Mouse (Mus musculus) v-Abl transformed pro-B cells (cell line): ENCODE data around the gene Amn.

ENCODE experiments used
- in situ Hi-C, 2 experiments: fragments of 400-800 bp; cut with MboI; formaldehyde crosslinking; loops; one replicate each; pipeline ENCODE4 v1.15.1; 2025; ENCODE audit not compliant: unreplicated experiment in 2 of 2

Amn gene

DNA sequence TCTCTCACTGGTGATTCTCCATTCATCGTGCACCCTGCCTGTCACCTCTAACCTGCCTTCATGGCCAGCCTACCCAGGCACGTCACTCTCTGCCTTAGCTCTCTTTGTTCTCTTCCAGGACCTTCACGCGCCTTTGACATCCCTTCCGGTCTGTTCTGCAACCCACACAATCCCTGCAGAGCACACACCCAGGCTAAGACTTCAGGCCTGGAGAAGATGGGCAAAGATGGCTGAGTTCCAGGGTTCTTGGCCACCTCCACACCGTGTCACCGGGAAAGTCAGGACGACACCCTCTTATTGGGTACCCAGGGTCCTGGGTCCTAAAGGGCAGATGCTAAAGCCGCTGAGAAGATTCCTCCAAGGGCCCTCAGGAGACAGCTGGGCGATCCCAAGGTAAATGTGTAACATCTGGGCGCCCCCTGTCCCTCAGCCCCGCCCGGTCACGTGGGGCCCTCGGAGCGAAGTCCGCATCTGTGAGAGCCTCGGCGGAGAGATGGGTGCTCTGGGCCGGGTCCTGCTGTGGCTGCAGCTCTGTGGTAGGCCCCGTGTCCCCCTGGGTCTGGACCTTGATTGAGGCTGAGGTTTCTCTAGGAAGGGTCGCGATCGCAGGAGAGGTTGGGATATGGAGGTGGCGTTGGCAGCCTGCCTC is at the start of gene Amn:
Gene Amn, plus strand, starts transcription at position 467 of the 649 bp plus-strand sequence.
- in situ Hi-C loops: loop anchor here (10.0 to 25.0 kb wide), 2 partner anchors 144 to 183 kb away; partner anchors contain the start of gene Exoc3l4 (in 1 of the 2)

DNA sequence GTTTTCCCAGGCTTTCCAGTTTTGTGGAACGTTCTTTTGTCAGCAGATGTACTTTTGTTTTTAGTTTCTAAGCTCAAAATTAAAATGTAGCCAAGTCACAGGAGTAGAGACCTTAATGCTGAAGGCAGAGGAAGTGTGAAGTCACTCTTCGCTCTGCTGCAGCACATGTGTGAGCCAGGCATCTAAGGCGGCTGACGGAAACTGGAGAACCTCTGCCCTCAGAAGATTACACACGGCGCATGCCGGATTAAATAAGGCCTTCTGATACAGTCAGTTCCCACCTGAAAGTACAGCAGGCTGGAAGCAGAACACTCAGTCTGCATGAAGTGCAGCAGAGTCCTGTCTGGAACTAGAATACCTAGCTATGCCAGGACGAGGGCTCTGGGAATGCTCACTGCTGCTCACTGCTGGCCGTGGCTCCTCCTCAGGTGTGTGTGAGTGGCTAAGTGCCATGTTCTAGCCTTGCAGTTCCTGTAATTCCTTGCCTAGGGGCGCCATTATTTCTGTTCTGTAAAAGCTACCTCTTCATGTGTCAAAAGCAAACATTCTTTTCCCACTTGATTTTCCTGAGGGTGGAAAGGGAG is 45.6 kb upstream of the Amn start:
- in situ Hi-C loops: no loop called here

DNA sequence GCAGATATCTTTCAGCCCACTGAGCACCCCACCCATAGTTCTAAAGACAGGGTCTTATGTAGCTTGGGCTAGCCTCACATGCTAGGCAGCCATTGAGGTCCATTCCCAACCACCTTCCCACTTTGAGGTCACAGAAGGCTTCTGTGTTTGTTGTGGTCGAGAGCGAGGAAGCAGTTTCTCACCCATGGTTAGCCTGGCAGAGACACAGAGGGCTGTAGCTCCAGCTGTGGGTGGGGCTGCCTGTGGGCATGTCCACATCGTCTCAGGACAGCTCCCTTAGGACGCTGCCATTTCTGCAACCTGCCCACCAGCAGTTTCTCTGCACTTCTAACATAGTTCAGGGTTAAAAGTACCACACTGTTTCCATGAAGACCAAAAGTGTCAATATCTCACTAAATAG is 43.5 kb upstream of the Amn start:
- in situ Hi-C loops: no loop called here

DNA sequence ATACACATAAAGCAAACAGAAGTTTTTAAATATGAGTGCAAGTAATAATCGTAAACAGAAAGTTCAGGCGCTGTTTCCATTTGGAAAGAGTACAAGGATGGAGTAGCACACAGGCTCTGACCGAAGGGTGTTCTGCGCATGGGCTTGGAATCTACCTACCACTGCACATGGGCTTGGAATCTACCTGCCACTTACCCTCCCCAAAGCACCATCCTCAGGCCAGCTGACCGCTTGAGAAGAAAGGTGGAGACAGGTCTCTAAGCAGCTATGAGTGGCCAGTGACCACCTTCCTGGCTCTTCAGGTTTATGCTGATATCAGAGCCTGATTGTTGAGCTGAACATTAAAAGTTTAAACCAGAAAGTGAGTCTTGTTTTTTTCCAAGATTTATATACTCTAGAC is 42.4 kb upstream of the Amn start:
- in situ Hi-C loops: no loop called here

DNA sequence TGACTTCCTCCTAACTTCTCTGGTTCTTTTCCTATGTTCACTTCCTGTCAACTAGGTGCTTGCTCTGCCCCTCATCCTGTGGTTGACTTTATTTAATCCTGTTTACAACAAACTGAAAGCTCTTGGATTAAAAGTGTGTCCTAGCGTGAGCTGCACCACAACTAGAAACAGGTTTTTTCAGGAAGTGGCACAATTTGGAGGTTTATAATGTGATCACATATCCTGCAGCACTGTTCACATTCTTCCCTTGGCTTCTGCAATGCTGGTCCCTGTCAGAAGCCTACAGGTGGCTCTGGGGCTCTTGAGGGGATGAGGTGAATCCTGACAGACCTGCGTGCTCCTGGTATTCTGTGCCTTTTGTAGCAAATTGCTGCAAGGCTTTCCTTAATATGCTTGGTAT is 40.1 kb upstream of the Amn start:
- in situ Hi-C loops: no loop called here

DNA sequence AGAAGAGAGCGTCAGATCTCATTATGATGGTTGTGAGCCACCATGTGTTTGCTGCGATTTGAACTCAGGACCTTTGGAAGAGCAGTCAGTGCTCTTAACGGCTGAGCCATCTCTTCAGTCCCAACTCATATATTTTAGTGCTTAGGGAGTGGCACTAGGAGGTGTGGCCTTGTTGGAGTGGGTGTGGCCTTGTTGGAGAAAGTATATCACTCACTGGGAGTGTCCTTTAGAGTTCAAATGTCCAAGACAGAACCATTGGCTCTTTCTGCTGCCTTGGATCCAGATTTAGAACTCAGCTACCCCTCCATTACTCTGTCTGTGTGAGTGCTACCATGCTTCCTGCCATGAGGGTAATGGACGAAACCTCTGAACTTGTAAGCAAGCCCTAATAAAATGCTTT is 37.1 kb upstream of the Amn start:
- in situ Hi-C loops: no loop called here

DNA sequence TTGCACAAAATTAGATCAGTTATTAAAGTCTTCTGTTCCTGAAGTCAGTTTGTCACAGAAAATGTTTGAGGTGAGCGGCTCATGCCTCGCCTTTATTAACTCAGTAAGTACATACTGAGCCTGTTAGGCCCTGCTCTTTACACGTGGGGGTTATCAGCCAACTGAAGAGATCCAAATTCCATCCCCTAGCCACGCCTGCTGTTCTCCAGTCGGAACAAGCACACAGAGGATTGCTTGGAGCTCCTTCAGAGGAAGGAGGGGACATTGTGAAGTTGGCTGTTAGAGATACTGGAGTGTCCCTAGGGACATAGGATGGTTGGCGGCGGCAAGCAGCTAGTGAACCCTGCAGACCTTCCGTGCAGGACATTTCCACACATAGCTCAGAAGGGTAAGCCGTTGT is 36.5 kb upstream of the Amn start:
- in situ Hi-C loops: no loop called here

DNA sequence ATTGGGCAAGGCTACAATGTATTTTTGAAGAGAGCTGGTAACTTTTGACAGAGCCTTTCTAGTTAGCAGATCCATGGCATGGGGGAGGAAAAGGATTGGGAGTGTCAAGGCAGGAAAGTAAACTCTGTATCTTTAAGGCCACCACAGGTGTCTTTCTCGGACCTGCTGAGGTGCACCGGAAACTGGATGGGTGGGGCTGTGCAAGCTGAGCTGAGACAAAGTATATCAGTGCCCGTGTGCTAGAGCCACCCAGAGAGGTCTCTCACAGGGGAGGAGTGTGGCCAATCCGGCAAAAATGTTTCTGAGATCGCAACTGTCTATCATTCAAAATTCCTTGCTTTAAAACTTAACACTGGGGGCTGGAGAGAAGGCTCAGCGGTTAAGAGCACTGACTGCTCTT is 35.3 kb upstream of the Amn start:
- in situ Hi-C loops: no loop called here

DNA sequence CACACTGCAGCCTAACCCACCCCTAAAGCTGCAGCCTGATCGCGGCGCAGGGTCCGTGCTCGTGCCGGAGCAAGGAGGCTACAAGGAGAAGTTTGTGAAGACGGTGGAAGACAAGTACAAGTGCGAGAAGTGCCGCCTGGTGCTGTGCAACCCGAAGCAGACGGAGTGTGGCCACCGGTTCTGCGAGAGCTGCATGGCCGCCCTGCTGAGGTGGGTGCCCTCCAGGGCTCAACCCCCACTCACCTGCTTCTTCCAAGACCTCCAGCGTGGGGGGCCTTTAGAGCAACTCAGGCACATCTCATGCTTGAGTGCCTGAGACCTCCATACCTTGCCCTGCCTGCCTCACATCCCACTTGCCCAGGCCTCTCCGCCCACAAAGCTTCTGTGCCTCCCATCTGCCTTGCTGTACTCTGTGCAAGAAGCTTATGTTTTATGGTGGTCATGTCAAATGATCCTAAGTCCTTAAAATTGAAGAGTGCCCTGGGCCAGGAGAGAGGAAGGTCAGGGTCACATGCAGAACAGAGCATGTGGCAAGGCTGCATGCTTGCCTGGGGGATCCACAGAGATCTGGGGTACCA is 33.2 kb upstream of the Amn start:
- in situ Hi-C loops: no loop called here

DNA sequence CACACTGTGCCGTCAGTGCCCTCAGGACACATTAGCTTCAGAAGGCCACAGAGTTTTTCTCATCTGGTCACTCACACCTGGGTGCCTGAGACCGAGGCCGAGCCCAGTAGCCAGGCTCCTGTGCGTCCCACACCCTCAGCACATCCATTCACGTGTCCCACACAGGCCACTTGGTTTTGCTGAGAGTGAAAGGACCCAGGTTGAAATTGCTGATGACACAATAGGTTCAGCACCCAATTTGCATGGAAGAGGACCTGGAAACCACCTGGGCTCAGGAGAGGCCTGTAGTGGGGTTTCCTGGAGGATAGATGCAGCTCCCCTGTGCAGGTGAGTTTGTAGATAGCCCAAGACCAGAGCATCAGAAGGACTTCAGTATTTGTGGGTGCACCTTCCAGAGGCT is 32.5 kb upstream of the Amn start:
- in situ Hi-C loops: no loop called here

DNA sequence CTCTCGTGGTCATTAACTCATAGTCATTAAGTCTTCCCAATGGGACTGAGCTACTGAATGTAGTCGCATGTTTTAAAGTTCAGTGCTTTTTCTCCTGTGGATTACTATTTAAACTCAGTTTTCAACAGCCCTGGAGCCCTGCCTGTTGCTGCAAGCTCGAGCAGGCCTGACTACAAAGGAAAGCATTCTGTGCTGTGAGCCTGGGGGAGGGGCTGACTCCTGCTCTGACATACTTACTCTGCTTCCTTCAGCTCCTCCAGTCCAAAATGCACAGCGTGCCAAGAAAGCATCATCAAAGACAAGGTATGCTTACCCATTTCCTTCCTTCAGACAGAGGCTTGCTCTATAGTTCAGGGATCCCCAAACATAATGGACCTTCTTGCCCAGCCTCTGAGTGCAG is 32.1 kb upstream of the Amn start:
- in situ Hi-C loops: no loop called here

DNA sequence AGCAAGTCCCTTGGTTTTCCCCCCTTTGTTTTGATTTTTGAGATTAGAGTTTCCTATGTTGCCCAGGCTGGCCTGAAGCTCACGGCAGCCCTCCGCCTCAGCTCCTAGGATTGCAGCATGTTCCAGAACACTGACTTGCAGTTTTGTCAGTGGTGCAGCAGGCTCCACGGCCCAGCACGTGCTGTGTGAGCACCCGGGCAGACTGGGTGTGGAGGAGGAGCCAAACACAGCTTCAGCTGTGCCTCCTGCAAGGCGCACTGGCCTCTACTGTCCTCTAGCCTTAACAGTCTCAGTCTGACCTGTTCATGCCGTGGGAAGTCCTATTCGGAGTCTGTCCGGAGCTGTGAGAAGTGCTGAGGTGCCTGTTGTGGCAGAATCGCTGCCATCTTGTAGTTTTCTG is 31.0 kb upstream of the Amn start:
- in situ Hi-C loops: no loop called here

DNA sequence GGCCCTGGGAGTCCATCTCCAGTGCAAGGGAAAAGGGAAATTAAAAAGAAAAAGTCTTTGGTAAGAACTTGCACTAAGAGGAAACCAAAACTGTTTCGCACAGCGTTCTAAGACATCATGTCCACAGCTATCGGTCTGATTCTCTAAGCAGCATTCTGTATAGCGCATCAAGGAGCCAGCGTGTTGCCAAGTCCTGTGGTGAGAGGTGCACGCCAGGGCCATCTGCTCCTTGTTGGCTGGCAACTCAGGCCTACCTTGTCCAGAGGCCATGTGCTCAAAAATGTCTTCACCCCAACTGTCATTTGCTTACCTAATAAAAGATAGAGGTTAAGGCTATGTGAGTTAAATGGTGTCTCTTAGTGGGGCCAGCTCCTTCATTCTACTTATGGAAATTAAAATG is 29.0 kb upstream of the Amn start:
- in situ Hi-C loops: no loop called here

DNA sequence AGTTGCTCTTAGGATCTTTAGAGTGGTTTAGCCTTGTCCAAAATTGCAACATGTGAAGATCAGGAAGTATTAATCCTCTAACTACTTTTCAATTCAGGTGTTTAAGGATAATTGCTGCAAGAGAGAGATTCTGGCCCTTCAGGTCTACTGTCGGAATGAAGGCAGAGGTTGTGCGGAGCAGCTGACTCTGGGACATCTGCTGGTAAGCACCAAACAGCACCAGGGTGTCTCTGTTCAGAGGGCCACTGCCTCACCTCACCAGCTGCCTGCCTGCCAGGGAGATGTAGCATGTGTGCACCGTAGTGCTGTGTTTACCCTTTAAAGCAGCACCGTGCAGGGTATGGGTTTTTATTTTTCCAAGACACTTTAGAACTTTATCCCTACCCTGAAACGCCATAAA is 28.5 kb upstream of the Amn start:
- in situ Hi-C loops: no loop called here

DNA sequence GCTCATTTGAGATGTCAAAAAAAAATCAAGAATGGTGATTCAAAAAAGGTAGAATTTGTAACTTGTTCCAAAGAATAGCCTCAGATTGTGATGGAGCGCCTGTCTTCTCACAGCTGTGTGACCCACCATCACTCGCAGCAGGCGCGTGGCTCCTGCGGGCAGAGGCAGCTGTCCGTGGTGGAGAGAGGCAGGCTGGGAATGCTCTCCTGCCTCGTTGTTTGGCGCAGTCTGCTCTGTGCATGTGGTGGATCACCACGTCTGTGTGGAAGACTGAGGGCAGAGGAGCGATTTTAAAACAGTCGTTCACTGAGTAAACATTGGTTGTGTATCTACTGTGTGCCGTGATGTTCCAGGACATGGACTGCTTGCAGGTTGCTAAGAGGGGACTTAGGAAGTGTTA is 27.2 kb upstream of the Amn start:
- in situ Hi-C loops: no loop called here

DNA sequence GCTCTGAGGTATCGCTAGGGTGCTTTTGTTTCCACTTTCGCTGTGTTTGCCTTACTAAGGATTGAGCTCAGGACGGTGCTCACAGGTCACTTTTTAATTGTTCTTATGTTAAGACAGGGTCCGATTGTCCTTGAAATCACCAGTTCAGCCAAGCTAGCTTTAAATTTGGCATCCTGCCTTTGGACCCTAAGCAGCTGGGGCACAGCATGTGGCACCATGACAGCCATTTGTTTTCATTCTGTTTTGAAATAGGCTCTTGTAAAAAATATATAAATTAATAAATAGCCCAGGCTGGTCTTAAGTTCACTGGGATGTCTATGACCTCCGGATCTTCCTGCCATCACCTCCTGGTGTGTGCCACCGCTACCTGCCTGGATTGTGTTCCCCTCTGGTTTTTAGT is 25.8 kb upstream of the Amn start:
- in situ Hi-C loops: no loop called here

DNA sequence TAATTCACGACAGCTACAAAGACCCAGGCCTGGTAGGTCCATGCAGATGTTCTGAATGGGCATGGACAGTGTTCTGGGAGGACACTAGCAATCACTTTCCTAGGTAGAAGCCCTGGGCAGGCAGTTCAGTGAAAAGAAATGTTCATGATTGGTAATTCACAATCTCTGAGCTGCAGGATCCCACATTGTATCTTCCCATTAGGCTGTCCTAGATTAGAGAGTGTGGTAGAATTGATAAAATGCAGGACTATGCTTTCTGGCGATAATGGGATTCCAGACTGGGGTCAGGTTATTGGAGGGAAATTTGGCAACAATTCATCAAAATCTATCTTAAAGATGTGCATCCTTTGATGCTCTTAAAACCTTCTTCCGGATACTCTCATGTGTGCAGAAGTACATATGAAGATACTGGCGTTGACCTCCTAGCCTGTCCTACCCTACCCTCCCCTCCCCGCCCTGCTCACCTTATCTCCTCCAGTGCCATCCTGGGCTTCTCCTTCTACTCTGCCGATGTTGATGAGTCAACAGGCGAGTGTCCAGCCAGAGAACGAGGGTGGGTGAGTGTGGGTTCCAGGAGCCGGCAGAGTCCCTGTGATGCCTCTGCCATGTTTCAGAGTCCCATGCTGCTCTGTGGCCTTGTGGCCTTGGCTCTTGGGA is 24.0 kb upstream of the Amn start:
- in situ Hi-C loops: no loop called here

DNA sequence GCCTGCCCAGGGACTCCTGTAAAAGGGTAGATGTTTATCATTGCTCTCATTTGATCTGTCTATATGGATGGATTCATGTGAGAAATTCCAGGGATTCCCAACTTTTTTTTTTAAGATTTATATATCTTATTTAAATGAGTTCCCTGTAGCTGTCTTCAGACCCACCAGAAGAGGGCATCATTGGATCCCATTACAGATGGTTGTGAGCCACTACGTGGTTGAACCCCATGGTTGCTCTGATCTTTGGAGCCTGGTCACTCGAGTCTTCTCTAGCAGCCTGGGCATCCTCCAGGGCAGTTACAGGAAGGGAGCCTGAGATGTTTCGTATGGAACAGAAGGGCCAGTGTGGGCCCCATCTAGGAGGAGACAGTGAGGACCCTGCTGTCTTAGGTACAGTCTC is 21.8 kb upstream of the Amn start:
- in situ Hi-C loops: no loop called here

DNA sequence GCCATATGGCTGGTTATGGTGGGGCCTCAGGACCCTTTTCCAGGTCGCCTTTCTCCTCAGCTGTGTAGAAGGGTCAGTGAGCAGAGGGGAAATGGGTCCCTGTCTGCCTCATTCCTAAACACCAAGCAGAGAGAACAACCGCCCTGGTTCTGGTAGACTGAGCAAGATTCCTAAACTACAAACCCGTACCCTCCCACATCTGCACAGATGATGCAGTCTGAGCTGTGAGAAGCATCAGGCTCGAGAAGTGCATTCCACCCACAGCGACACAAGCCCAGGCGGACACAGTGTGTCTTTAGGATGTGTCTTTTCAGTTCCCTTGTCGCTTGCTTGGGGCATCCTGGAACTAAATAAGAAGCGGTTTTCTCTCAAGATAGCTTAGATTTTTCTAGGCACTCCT is 20.8 kb upstream of the Amn start:
- in situ Hi-C loops: loop anchor here (25.0 kb wide), 1 partner anchor 163 kb away; no protein-coding TSS in a partner anchor

DNA sequence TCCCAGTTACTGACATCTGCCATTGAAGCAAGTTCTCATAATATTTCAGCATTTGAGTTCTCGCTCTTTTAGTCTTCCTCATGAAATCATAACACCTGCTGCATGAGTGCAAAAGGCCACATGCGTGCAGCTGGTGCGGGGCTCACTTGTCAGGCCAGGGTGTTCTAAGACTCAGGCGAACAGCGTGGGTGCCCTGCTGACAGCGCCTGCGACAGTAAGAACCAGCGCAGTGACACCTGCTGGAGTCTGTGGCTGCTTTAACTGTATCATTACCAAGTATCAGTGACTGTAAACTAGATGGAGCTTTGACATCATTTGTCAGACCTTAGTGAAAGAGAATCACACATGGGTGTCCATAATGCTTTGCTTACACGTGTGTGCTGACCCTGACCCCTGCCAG is 19.7 kb upstream of the Amn start:
- in situ Hi-C loops: loop anchor here (25.0 kb wide), 1 partner anchor 164 kb away; no protein-coding TSS in a partner anchor

DNA sequence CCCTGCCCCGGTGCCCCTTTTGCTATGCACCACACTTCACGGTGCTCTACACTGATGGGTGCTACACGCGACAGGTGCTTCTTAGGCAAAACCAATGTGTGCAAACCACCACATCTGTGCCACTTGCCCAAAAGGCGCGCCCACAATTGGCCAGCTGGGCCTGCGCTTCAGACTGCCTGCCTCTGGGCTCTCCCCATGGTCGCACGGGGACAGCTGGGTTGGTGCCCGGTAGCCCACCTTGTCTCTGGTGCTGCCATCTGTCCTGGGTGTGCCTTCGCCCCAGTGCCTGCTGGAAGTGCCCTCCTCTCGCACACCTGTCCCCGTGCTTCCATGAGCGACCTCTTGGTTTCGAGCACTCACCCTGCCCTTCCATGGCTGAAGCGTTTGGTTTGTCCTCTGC is 7.2 kb upstream of the Amn start:
- in situ Hi-C loops: loop anchor here (25.0 kb wide), 1 partner anchor 176 kb away; no protein-coding TSS in a partner anchor

DNA sequence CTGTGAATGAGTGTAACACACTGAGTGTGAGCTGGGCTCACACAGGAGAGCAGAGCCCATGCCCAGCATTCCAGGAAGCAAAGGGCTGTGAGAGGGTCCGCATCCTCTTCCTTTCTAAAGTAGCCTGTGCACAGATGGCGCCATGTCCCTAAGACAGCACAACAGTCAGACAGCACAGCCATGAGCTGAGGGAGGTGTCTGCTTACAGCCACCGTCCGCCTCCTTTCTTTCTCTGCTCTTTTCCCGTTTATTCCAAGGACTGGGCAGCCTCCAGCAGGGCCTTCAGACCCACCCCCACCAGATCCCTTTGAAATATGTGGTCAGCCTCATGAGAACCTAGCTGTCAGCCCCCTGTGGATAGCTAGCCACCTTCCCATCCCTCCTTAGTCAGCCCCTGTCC is 5.7 kb upstream of the Amn start:
- in situ Hi-C loops: loop anchor here (25.0 kb wide), 1 partner anchor 178 kb away; no protein-coding TSS in a partner anchor
